Mouse (Mus musculus) cerebellum, adult (tissue): ENCODE data around the gene Rasa3.
A peak's percentile ranks its signal among the peaks of the same experiment; 100 is the strongest.

Source experiments
- ATAC-seq: cut with Nextera tagmentation; 2 replicates; pipeline ENCODE4 v1.9.2; 2017; ENCODE audit warnings: mild to moderate bottlenecking, moderate library complexity, mixed read lengths; ENCODE audit not compliant: insufficient number of reproducible peaks, low FRiP score, low TSS enrichment

Rasa3 gene

DNA sequence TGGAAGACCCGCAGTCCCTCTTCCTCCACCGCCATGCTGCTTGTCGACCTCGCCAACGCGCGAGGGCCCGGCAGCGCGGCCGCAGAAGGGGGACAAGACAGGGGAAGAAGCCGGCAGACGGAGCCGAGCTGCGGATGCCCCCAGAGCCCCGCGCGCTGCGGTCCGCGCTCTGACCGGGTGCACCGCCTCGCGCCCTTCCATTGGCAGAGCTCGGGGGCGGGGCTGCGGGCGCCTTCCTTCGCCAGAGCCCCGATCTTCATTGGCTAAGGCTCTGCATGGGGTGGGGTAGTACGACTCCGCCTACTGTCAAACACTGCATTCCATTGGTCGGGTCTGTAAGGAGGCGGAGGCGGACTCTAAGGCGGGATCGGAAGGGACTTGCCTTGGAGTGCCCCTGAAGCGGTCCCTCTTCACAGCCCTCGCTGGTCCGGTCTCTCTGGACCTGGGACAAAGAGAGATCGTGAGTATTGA is at the start of gene Rasa3:
Gene Rasa3 (minus strand): TSS at position 191 of the 471 bp plus-strand sequence.
- ATAC-seq, result peak; percentile 86

DNA sequence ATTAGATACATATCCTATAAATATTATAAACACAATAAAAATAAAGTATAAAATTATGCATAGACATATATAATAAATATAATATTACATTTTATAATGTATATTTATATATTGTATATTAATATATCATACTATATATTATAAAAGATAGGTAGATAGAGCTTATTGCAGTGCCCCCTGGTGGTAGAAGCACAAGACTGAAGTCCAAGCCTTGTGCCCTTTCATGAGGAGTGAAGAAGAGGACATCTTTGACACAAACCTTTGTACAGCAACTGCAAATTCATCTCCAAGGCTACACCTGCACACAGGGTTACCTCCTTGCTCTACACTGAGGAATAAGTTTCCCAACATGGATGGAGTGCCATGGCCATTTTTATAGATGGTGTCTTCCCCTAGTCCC is 48.3 kb upstream of the Rasa3 start:
- ATAC-seq, result no peak

DNA sequence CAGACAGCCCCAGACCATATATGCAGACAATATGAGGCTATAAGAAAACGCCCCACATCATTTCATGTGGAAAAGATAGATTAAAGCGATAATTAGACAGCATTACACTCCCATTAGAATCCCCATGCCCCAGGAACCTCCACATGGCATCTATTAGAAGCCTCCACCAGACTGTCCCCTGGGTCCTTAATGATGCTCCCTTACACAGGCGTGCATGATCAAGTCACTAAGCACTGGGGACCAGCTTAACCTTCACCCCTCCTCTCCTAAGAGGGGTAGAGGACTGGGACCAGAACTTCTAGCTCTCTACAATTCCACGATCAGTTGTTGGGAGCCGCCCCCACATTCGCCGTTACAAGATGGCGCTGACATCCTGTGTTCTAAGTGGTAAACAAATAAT is 41.6 kb upstream of the Rasa3 start:
- ATAC-seq, result no peak

DNA sequence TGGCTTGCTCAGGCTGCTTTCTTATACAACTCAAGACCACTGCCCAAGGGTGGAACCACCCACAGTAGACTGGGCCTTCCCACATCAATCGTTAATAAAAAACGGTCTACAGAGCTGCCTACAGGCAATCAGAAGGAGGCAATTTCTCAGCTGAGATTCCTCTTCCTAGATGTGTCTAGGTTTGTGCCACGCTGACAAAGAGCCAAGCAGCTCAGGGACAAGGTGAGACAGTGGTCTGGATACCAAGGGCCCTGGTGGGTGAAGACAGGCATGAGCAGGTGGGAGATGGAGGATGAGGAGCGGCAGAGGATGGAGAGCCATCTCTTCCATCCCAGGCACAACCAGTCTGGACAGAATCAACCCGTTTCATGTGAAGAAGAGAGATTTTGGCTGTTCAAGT is 31.1 kb upstream of the Rasa3 start:
- ATAC-seq, result no peak

DNA sequence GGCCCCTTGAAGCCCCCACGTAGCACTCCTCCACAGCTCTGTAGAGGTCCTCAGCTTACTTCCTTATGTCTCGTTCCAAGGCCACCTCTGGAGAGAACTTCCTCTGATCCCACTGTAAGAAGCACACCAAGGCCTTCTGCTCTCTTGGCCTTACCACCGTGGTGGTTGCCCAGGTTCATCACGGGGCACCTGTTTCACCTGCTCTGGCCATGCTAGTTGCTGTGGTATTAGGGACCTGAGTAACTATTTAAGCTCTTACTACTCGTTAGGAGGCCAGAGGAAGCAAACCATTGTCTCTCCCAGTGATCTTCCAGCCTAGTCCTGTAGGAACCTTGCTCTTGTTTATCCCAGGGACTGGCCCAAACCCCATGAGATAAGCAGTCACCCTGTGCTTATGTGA is 29.5 kb upstream of the Rasa3 start:
- ATAC-seq, result no peak

DNA sequence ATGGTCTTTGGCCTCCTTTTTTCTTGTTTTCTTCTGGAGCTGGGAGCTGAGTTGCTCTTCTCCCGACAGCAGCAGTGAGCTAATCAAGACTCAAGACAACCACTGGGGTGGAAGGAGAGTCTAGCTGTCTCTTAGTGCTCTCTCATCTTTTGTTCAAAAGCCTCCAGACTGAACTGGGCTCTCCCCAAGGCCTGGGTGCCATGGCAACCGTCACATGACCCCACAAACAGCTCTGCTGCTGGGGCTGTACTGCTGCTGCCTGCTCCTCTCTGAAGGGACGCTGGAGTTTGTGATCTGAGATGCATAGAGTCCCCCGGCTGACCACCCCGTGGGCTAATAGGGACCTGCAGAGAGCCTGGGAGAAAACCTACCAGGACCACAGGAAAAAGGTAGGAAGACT is 28.3 kb upstream of the Rasa3 start, which contains the start of gene Cfap97d2:
Gene Cfap97d2 (plus strand): TSS at position 222 of the 400 bp plus-strand sequence.
- peak; percentile 72 for ATAC-seq

DNA sequence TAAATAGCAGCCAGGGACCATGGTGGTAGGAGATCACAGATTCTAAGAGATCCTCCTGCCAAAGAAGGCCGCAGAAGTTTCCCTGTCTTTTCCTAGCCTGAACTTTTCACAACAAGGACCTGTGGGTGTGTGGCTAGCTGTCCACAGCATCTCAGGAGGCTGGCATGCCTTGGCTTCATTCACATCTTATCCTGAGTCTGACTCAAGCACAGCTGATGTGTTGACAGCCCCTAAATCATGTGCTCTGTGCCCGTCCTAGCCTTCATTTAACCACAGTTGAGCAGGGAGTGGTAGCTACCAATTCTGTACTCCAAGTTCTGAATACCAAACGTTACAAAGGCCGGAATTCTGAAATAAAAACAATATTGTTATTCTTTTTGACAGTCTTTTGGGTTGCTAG is 26.9 kb upstream of the Rasa3 start:
- ATAC-seq, result no peak

DNA sequence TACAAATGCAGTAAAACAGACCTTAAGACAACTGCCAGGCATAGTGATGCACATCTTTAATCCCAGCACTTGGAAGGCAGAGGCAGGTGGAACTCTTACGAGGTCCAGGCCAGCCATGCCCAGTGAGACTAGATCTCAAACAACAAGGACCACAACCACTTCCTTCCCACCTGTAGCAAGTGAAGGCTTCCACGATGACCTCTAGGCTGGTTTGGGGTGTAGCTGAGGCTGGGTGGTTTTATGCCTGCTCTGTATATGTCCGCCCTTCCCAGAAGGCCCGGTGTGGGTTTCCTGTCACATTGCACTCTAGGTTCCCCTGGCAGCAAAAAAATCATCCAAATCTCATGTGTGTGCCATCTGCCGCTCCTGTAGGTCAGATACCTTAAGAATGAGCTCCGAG is 26.4 kb upstream of the Rasa3 start:
- no peak for ATAC-seq

DNA sequence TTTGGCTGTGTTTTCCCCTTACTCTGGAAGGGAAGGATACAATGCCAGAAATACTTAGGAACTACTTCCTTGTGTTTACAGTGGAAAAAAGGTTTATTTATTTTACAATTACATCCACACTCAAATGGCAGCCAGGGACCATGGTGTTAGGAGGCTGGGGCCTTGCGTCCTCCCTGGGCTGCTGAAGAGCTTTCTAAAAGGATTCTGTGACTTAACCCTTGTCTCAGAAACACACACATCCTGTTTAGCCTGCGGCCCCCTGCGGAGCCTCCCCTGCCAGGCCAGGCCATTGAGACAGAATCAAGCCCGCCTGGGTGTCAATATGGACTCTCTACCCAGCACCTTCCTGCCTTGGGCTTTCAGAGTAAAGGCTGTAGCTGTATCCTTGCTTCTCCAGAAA is 25.4 kb upstream of the Rasa3 start:
- no peak for ATAC-seq

DNA sequence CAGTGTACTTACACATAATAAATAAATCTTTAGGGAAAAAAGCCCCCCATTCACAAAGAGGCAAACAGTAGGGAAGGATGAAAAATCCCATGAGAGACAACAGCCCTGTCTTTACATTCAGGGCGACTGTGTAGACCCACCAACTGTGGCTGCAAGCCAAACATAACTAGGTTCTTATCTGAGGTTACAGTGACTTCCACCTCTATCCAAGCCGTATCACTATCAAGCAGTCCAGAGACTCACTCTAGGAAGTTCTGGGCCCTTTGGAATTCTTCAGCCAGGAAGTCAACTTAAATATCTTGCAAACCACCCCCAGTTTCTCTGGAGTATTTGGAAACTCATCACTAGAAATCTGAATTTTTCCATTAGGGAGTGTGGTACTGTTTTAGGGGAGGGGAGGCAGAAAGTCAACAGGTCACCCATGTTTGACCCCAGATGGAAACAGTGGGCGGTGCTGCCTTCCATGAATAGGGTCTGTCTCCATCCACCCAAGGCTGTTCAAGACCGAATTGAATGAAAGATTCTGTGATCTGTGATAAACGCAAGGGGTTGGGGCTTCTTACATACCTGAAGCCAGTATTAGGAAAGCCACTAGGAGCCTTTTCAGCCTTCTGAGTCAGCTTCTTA is 22.0 kb upstream of the Rasa3 start:
- ATAC-seq, result no peak

DNA sequence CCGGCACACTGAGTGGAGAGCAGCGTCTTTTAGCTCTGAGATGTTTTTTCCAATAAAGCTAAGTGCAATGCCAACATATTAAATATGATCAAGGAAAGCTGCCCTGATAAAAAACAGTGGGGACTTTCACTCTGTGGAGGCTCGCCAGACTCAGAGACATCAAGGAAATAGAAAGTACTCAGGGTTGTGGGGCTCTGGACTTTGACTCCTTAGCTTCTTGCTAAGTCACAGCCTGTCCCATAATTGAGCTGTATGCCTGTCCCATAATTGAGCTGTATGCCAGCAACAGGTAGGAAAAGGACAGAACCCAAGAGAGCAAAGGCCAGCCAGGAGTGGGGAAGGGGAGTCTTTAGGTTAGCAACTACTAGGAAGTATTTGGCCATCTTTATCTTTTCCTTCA is 20.9 kb upstream of the Rasa3 start:
- no peak for ATAC-seq

DNA sequence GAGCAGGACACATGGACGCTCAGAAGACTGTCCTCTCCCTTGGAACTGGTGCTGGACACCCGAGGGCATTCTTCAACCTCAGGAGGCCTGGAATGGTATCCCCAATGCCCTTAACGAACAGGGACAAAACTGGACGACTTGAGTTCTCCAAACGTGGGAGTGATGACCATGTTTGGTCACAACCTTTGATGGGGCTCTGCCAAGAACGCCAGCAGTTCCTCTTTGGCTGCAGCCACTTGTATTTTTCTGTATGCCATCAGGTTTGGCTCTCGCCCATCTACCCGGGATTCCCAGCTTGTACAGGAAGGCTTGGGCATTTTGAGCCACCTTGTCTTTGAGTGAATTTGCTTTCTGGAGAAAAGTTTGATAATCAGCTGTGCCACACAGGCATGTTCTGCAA is 20.3 kb upstream of the Rasa3 start:
- peak; percentile 17; the same call in 1 of the 2 replicates for ATAC-seq

DNA sequence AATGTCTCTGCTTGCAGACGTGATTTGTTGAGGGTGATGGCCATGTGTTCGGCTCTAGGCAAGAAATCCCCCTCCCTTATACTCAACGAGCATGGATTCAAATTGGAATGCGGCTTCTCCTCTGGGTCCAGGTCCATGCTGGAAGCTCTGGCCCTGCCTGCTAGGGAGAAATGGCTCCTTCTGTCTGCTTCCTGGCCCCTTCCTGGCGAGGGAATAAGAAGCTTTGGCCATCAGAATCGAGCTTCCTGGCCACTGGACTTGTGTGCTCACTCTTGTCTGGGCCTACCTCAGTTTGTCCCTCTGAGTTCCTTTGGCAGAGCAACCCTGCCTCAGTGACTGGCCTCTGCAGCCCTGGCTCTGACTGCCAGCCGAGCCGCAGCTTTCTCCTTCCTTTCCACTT is 19.8 kb upstream of the Rasa3 start:
- no peak for ATAC-seq

DNA sequence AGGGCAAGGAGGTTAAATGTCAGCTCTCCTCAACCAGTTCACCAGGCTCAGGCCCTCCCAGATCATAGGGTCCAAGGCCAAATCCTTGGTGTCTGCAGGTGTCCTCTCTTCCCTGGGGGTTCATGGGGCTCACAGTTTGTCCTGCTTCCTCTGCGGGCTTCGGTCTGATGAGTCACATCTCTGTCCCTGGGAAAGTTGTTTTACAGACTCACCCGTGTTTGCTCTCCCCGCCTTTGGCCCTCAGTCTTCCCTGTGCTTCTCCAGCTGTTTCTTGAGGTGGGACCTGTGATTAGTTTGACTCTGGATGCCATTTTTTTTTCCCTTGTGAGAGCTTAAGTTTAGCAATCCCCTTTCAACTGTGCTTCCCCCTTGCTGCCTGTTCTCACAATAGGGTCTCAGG is 18.8 kb upstream of the Rasa3 start:
- ATAC-seq, result no peak

DNA sequence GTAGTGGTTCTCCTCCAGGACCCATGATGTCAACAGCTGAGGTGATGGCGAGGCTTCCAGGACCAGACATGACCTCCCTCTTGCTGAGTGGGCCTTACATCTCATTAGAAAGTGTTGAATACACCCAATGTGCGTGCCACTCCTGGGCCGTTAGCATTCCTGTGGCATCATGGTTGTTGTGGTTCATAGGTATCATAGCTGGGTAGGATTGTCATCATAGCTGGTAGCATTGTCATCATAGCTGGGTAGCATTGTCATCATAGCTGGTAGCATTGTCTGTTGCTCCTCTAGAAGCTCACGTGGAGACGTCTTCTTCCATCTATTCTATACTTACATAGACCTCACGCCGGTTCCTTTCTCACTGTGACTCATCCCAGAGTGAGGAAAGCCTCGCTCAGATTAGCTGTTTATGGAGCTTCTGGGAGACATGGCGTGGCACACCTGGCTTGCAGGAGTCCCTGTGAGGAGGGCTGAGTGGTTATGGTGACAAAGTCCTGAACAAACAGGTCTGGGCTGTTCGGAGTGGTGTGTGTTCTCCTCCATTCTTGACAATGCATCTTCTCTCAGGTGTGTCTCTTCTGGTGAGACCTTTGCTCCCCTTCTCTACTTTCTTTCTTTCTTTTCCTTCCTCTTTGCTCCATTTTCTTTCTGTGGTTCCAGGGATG is 17.9 kb upstream of the Rasa3 start:
- no peak for ATAC-seq

DNA sequence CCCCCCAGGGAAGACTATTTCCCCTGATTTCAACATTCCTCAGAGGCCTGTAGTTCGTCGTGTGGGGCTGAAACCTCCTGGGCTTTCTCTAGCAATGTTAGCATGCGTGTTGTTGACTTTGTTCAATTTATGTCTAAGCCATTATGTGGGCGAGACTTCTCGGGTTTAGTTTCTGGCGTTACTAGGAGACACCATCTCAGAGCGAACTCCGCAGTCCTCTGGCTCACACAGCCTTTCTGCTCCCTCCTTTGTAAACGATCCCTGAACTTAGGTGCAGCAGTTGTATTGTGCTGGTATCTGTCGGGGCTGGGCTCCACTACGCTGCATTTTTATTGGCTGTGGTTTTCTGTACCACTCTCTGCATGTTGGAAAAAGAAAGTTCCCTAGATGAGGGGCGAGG is 17.3 kb upstream of the Rasa3 start:
- no peak for ATAC-seq

DNA sequence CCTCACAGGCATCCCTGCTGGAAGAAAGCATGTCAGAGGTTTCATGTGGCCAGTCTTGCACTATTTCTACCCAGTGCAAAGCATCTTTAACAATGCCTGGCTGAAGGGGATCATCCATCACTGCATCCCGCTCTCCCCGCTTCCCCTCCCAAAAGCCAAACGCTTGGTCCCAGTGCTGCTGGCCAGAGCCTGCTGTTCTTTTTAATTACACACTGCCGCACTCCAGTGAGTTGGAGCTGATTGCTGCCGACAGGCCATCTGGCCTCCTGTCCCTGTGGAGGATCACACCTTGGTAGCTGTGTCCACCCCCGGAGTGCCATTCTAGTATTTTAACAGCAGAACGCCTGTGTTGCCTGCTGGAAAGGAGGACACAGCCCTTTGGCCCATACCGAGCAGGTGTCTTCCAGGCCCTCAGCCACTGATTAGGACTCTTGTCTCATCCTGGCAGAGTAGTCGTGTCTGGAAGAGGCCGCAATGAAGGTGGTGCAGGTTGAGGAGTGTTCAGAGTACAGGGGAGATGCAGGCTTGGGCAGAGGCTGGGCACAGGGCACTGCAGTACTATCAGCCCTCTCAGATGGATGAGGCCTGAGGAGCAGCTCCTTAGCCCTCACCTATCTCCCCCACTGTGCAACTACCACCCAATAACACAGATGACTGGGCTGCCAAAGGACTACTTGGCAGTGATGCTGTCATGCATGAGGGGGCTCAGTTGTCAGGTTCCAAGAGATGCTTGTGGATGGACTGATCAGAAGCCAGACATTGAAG is 15.1 kb upstream of the Rasa3 start:
- ATAC-seq, result peak; percentile 95

DNA sequence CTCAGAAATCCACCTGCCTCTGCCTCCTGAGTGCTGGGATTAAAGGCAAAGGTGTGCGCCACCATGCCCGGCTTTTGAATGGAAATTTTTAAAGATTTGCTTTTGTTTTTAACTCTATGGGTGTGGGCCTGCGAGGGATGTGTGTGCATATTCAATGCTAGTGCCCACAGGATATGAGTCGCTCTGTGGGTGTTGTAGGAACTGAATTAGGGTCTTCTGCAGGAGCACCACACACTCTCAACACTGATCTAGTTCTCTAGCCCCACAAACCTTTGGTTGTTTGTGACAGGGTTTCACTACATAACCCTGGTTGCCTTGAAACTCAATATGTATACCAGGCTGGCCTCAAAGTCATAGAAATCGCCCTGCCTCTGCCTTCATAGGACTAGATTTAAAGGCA is 11.9 kb upstream of the Rasa3 start:
- no peak for ATAC-seq

DNA sequence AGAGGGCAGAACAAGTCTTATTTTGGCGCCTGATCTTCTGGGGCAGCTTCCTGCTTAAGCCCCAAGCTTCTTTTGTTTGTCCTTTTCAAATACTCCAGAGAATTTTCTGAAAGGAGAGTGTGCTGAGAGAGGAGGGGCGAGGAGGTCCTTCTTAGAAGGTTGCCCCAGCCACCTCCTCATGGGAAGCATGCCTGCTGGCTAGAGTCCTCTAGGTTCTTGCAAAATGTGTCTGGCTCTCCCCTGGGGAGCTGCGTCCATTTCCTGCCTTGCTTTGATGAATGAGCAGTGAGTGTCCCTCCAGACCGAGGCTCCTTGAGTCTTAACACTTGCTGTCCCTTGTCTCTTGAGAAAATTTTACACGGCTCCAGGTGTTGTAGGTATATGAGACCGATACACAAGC is 11.1 kb upstream of the Rasa3 start:
- ATAC-seq, result no peak

DNA sequence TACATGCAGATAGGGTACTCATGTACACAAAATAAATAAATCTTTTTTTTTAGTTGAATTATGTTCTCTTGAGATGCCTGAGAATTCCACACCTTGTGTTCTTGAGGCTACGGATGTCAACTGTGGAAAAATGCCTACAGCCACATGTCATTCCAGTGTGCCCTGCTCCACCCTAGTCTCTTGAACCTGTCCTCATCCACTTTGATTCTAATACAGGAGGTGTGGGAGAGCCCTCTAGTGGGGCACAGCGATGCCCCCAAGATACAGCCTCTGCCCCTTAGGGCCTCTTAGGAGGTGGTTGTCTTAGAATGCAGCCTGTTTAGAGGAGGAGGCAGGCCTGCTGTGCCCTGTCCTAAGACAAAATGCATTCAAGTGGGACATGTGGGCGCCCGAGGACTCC is 10.5 kb upstream of the Rasa3 start:
- no peak for ATAC-seq

DNA sequence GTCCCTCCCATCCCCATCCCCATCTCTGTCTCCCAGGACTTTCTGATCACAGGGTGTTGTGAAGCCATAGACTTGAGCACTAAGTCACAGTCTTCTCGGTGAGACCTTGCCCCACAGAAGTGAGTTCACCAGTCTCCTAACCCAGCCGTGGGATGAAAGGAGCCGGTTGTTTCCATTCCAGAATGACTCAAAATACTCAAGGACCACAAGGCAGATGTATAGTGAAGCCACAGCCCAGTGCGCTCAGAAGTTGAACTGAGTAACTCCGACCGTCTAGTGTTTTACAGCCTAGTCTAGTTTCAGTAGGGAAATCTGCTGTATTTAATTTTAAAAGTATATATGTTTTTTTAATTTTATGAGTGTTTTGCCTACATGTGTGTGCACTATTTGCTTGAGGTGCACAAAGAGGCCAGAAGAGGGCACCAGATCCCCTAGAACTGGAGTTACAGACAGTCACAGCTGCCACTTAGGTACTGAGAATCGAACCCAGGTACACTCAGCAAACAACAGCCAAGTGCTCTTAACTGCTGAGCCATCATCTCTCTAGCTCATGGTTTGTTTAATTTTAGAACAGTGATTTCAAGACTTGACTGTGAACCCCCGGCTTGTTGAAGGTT is 9.8 kb upstream of the Rasa3 start:
- no peak for ATAC-seq
